Mouse (Mus musculus) liver, embryonic 13.5 days (tissue): ENCODE results near the gene Slc4a3. TPM values are rescaled to one million over a fixed set of nuclear protein-coding genes. Genes with fewer than 3 reads are reported as not detected.

Source experiments
- ATAC-seq: fragments of 200-750 bp; cut with Nextera tagmentation; 2 replicates; pipeline ENCODE4 v1.8.0; 2017; ENCODE audit warnings: low read depth, mild to moderate bottlenecking, moderate number of reproducible peaks, moderate library complexity
- DNase-seq: peaks from one replicate; pipeline ENCODE4 v3.0.0; 2022
- H3K27ac ChIP-seq: fragments of 300-500 bp; sonication (generic); 2 replicates; pipeline ENCODE4 v1.5.1; 2015; ENCODE audit warnings: moderate library complexity, mild to moderate bottlenecking, inconsistent platforms
- H3K27me3 ChIP-seq: fragments of 300-500 bp; sonication (generic); 2 replicates; pipeline ENCODE4 v1.6.1; 2015; ENCODE audit warnings: mild to moderate bottlenecking, inconsistent platforms
- H3K36me3 ChIP-seq: fragments of 300-500 bp; sonication (generic); 2 replicates; pipeline ENCODE4 v1.6.1; 2015; ENCODE audit warnings: mild to moderate bottlenecking, inconsistent platforms
- H3K4me1 ChIP-seq: fragments of 300-500 bp; sonication (generic); replicated peaks from 2 replicates; pipeline ENCODE4 v1.6.1; 2015; ENCODE audit warnings: inconsistent platforms
- H3K4me2 ChIP-seq: fragments of 300-500 bp; sonication (generic); 2 replicates; pipeline ENCODE4 v1.6.1; 2015; ENCODE audit warnings: inconsistent platforms, mild to moderate bottlenecking, moderate library complexity
- H3K4me3 ChIP-seq: fragments of 300-500 bp; sonication (generic); replicated peaks from 2 replicates; pipeline ENCODE4 v1.5.1; 2015; ENCODE audit warnings: mild to moderate bottlenecking, inconsistent platforms
- H3K9ac ChIP-seq: fragments of 300-500 bp; sonication (generic); 2 replicates; pipeline ENCODE4 v1.6.1; 2015; ENCODE audit warnings: mild to moderate bottlenecking, inconsistent platforms
- H3K9me3 ChIP-seq: fragments of 300-500 bp; sonication (generic); replicated peaks from 2 replicates; pipeline ENCODE4 v1.6.1; 2016; ENCODE audit warnings: inconsistent platforms
- WGBS: fragments of 180-500 bp; shearing (Covaris S2); methylation state at CpG from one replicate; pipeline ENCODE4 v1.1.7; 2015; ENCODE audit not compliant: insufficient replicate concordance; 5-methylcytosine and 5-hydroxymethylcytosine counted together
- polyA plus RNA-seq: library from polyadenylated mRNA; unstranded; fragments of >200 nt; fragmentation: Nextera tagmentation; extraction: Ambion mirVana; gene quantifications from 2 replicates; pipeline ENCODE4 v1.2.1, GENCODE M21; 2015

The Slc4a3 gene
- polyA plus RNA-seq, 1 experiment from 2014 or later, result 1.2 TPM

- Histone ChIP-seq H3K4me3 (no peak overlapping the region), H3K9ac (no peak overlapping the region), H3K36me3 (no peaks in the 10 kb centered on the region), H3K27me3 (no peaks in the 10 kb centered on the region), H3K27ac (no peak overlapping the region), H3K4me1 (no peaks in the 10 kb centered on the region), H3K4me2 (no peak overlapping the region), H3K9me3 (no peaks in the 10 kb centered on the region)
- DNase-seq (no peak), ATAC-seq (no peak)
- WGBS, result 58% methylated on average over 11 of the region's 11 CpGs
Observed at GRCm38 (mm10) chr1:75608625-75609263, 62.7 kb downstream of the Slc4a3 start.

GRCm38 (mm10) chr1:75609264-75609662 lies 63.2 kb downstream of the Slc4a3 start:
- Histone ChIP-seq H3K9me3 (no peaks in the 10 kb centered on the region), H3K4me2 (no peak overlapping the region), H3K27me3 (no peaks in the 10 kb centered on the region), H3K9ac (no peak overlapping the region), H3K36me3 (no peaks in the 10 kb centered on the region), H3K4me1 (no peaks in the 10 kb centered on the region), H3K27ac (no peak overlapping the region), H3K4me3 (no peak overlapping the region)
- ATAC-seq (no peak), DNase-seq (no peak)
- 83% methylated on average over 9 of the region's 9 CpGs for WGBS

GRCm38 (mm10) chr1:75610553-75610952 lies 64.5 kb downstream of the Slc4a3 start:
- no peak overlapping the region for H3K9ac ChIP-seq
- no peaks in the 10 kb centered on the region for H3K4me1 ChIP-seq
- H3K27ac ChIP-seq, result no peak overlapping the region
- H3K4me3 ChIP-seq, result no peak overlapping the region
- 51% methylated on average over 8 of the region's 8 CpGs for WGBS
- DNase-seq (no peak), ATAC-seq (no peak)
- no peaks in the 10 kb centered on the region for H3K27me3 ChIP-seq
- H3K9me3 ChIP-seq, result no peaks in the 10 kb centered on the region
- no peaks in the 10 kb centered on the region for H3K36me3 ChIP-seq
- H3K4me2 ChIP-seq, result no peak overlapping the region

Other genes with a start within 250 kb of the Slc4a3 start
- gene Dnpep, start 228.3 kb upstream of the Slc4a3 start, polyA plus RNA-seq, result 53.1 and 58.0 TPM in 2 replicates
- 5.0 and 5.1 TPM in 2 replicates for gene Des, start 185.9 kb upstream of the Slc4a3 start, polyA plus RNA-seq
- 10.3 and 10.7 TPM in 2 replicates for gene Speg, start 171.0 kb upstream of the Slc4a3 start, polyA plus RNA-seq
- 37.1 and 41.7 TPM in 2 replicates for gene Gmppa, start 110.3 kb upstream of the Slc4a3 start, polyA plus RNA-seq
- gene Asic4, start 95.8 kb upstream of the Slc4a3 start, polyA plus RNA-seq, result 0.14 and 0.25 TPM in 2 replicates
- gene Chpf, start 67.0 kb upstream of the Slc4a3 start, polyA plus RNA-seq, result 5.6 and 5.7 TPM in 2 replicates
- 0.08 and 0.10 TPM in 2 replicates for gene Tmem198, start 66.7 kb upstream of the Slc4a3 start, polyA plus RNA-seq
- 7.4 and 9.0 TPM in 2 replicates for gene Obsl1, start 39.8 kb upstream of the Slc4a3 start, polyA plus RNA-seq
- 0.50 and 0.51 TPM in 2 replicates for gene Inha, start 39.2 kb upstream of the Slc4a3 start, polyA plus RNA-seq
- 5.5 and 6.2 TPM in 2 replicates for gene Stk11ip, start 24.7 kb upstream of the Slc4a3 start, polyA plus RNA-seq